Mouse (Mus musculus) layer of hippocampus, adult 9-10 months (tissue): ENCODE measurements around the gene Fsip1.

Experiments used
- DNase-seq: peaks from one replicate; pipeline ENCODE4 v3.0.0; 2022; ENCODE audit warnings: low spot score

Gene Fsip1

GRCm38 (mm10) chr2:118254516-118254915 lies 2.2 kb downstream of the Fsip1 start:
- no peak for DNase-seq

DNA sequence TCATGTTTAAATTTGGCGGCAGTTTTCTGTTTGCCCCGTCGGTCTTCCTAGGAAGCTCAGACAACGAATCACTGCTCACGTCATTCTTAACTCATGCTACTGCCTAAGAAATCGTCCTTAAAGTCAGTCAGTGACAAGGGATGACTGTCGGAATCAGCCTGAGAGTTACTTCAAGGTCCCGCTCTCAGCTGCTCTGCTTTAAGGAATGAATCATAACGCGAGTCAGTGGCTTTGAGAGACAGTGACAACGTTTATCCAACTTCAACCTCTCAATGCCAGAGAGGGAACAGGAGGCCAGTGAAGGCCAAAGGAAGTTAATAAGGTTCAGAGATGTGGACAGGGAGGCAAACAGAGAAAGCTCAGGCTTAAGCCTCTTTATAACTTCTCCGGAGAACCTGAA lies 7.8 kb downstream of the Fsip1 start:
- DNase-seq: no peak

- no peak for DNase-seq
Measured at GRCm38 (mm10) chr2:118248016-118248415, 8.8 kb downstream of the Fsip1 start.

DNA sequence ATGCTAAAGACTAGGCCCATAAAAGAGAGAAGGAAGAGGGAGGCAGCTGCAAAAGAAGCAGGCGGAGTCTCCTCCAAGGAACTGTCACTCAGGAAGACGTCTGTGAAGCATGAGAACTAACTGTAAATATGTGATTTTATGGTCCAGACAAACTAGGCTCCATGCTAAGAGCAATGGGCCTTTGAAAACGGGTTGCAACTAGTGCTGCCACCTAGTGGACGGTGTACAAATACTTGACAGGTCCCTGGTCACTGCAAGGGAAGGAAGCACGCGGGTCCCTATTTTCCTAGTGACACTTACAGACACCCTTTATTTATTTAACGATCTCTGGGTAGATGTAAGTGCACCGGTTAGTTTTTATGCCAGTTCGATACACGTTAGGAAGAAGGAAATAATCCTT lies 10.9 kb downstream of the Fsip1 start:
- no peak for DNase-seq

DNA sequence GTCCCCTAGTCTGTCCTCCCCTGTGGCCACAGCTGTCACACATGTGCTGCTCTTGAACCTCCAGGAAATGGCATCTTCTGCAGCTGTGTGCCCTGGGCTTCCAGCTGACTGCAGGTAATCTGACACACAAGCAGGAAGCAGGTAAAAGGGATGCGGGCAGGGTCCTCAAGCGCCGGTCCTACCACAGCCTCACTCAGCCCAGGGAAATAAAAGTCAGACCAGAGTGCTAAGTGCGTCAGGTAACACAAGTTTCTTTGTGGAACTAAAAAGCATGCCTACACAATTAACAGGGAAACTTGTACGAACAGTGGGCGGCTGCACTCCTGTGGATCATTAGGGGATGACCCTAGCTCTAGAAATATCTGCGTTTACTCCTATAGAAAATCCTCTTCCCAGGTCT lies 20.6 kb downstream of the Fsip1 start:
- no peak for DNase-seq

- no peak for DNase-seq
Measured at GRCm38 (mm10) chr2:118235614-118236013, 21.2 kb downstream of the Fsip1 start.

GRCm38 (mm10) chr2:118230544-118230943 lies 26.2 kb downstream of the Fsip1 start:
- DNase-seq: no peak

GRCm38 (mm10) chr2:118228486-118229079 lies 28.2 kb downstream of the Fsip1 start:
- DNase-seq: no peak

- DNase-seq: no peak
Measured at GRCm38 (mm10) chr2:118225316-118226041, 31.3 kb downstream of the Fsip1 start.

- DNase-seq: no peak
Measured at GRCm38 (mm10) chr2:118217993-118218595, 38.7 kb downstream of the Fsip1 start.

- no peak for DNase-seq
Measured at GRCm38 (mm10) chr2:118209712-118210111, 47.1 kb downstream of the Fsip1 start.

GRCm38 (mm10) chr2:118208651-118209050 lies 48.1 kb downstream of the Fsip1 start:
- DNase-seq: no peak

GRCm38 (mm10) chr2:118205991-118206585 lies 50.7 kb downstream of the Fsip1 start:
- DNase-seq: no peak

GRCm38 (mm10) chr2:118204646-118205045 lies 52.1 kb downstream of the Fsip1 start:
- no peak for DNase-seq

DNA sequence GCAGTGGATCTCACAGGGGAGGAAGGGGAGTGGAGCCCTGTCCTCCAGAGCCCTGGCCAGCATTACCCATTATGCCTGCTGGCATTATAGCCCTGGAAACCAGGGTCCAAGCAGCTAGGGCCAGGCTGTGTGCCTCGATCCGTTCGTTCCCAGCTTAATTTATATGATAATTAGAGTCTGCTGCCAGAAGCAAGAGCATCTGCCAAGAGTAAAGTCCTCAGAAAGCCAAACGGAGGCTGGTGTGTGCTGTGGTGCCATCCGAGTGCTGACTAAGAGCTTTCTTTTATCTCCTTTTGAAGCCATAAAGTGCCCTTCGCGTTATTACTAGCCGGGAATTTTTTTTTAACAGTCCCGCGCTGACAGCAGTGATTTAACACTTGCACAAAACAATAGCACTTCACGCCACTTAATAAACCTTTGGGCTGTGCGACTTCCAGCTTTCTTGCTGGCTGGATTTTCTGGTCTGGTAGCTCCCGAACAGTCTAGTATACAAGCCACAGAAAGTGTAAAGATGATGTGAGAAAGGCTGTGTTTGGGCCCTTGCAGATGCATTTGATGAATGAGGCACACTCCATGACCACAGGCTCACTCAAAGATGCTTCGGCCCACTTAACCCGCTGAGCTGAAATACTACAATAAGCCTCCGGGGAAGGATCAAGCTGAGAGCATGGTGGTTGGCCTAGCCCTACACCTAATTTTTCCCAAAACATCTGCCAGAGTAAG lies 52.9 kb downstream of the Fsip1 start:
- DNase-seq: peak; percentile 16

DNA sequence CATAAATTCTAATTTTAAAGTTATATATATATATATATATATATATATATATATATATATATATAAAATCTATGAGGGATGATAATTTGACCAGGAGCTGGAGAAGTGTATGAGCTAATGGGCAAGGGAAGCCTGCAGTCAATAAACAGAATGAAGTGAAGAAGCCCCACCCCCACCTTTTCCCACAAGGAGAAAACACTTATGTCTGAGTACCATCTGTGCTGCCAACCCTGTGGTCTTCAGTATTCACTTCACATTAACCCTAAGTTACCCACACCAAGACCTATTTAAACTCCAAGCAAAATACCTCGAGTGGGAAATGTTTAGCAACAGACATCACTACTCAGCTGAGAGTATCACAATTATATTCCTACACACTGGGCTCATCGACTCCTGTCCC lies 53.8 kb downstream of the Fsip1 start:
- no peak for DNase-seq

GRCm38 (mm10) chr2:118201983-118202382 lies 54.8 kb downstream of the Fsip1 start:
- no peak for DNase-seq

GRCm38 (mm10) chr2:118199867-118200266 lies 56.9 kb downstream of the Fsip1 start:
- peak; percentile 77 for DNase-seq

GRCm38 (mm10) chr2:118196966-118197365 lies 59.8 kb downstream of the Fsip1 start:
- no peak for DNase-seq

GRCm38 (mm10) chr2:118182136-118182535 lies 74.6 kb downstream of the Fsip1 start:
- DNase-seq: no peak

- DNase-seq: no peak
Measured at GRCm38 (mm10) chr2:118179873-118180585, 76.7 kb downstream of the Fsip1 start.

- no peak for DNase-seq
Measured at GRCm38 (mm10) chr2:118179472-118179871, 77.3 kb downstream of the Fsip1 start.
